Comparison of ENCODE assay signal across 9 mouse cellular contexts in genomic region chrX:85919034-85919433, GRCm38 (mm10). TPM values are rescaled to one million over a fixed set of nuclear protein-coding genes. Genes with fewer than 3 reads are reported as not detected.
A peak's percentile ranks its signal among the peaks of the same experiment; 100 is the strongest.
DNase-seq lines count a peak whose midpoint lies in the region; ATAC-seq lines count a peak whose summit lies in the region.
"Had no signal": no experiment of that assay in that cellular context is flagged by ENCODE, and none has a peak within 500 bp of the region (broad histone marks: within the 10 kb centered on the region; RNA-seq: fewer than 3 reads in every experiment).

No protein-coding gene starts in this region.

- no peak overlapping the region for H3K27ac ChIP-seq in neural tube, embryonic 15.5 days (replicated peaks)

- no peak overlapping the region for H3K4me3 ChIP-seq in neural tube, embryonic 15.5 days (replicated peaks)
- H3K4me3 ChIP-seq: myocyte had no signal

- no peak overlapping the region for H3K9ac ChIP-seq in neural tube, embryonic 15.5 days (replicated peaks)

- 0 out of 2 replicates have a peak, but pooled peaks have one; percentile 23 for ATAC-seq in frontal cortex, adult (ENCODE audit: low TSS enrichment)
- no peak for ATAC-seq in neural tube, embryonic 15.5 days (ENCODE audit: low FRiP score)
- ATAC-seq in common myeloid progenitor, adult 5-6 weeks (replicated peaks; ENCODE audit: low read depth, poor library complexity, severe bottlenecking) = peak; percentile 95
- ATAC-seq in monocyte, adult 5-6 weeks (replicated peaks; ENCODE audit: insufficient number of reproducible peaks, low FRiP score, low TSS enrichment, poor library complexity, severe bottlenecking) = peak; percentile 76

- no peaks in the 10 kb centered on the region for H3K4me1 ChIP-seq in neural tube, embryonic 15.5 days

- no peak overlapping the region for H3K4me2 ChIP-seq in neural tube, embryonic 15.5 days

- no peaks in the 10 kb centered on the region for H3K27me3 ChIP-seq in neural tube, embryonic 15.5 days (replicated peaks)

- DNase-seq in frontal cortex, postnatal 10 days (ENCODE audit: low spot score in 2 of 2) = no peak
- DNase-seq in neural tube, embryonic 10.5 days (ENCODE audit: extremely low spot score, low spot score) = peak; percentile 13
- DNase-seq in kidney, postnatal 10 days = peak; percentile 39
- DNase-seq in urinary bladder, postnatal 4 days (ENCODE audit: low spot score in 2 of 2) = no peak

- WGBS in neural tube, embryonic 15.5 days = 43% methylated on average over 3 of the region's 3 CpGs

- no peaks in the 10 kb centered on the region for H3K9me3 ChIP-seq in neural tube, embryonic 15.5 days (replicated peaks)

- no peaks in the 10 kb centered on the region for H3K36me3 ChIP-seq in neural tube, embryonic 15.5 days

RNA-seq across cellular contexts. Expression of gene 5430427O19Rik, which starts 48.9 kb away (rescaled TPM):
- polyA plus RNA-seq in neural tube, embryonic 15.5 days (2015; fragmentation: Nextera tagmentation; extraction: Ambion mirVana) = 0.04 and 0.60 TPM in 2 replicates
- 17.2 and 19.1 TPM in 2 replicates for total RNA-seq in common myeloid progenitor, adult 5-6 weeks (2017)
- 36.4 to 45.0 TPM (median 36.7 TPM) in 3 replicates for total RNA-seq in monocyte, adult 5-6 weeks (2017)

Comparison
In these comparisons a context has a peak if more than half of its experiments do, and no peak if none do; other contexts are left out.
1. DNase-seq: peak in neural tube, embryonic 10.5 days (single experiment) and kidney, postnatal 10 days (single experiment); none in frontal cortex, postnatal 10 days (0 of 2) and urinary bladder, postnatal 4 days (0 of 2).